Comparison of ENCODE assay signal across 11 mouse cellular contexts in genomic region chr16:30047421-30047831, GRCm38 (mm10). TPM values are rescaled to one million over a fixed set of nuclear protein-coding genes. Genes with fewer than 3 reads are reported as not detected.
A peak's percentile ranks its signal among the peaks of the same experiment; 100 is the strongest.
DNase-seq lines count a peak whose midpoint lies in the region; ATAC-seq and TF ChIP-seq lines count a peak whose summit lies in the region.
"Had no signal": no experiment of that assay in that cellular context is flagged by ENCODE, and none has a peak within 500 bp of the region (broad histone marks: within the 10 kb centered on the region; RNA-seq: fewer than 3 reads in every experiment).

No protein-coding gene starts in this region.

- H3K27ac ChIP-seq in embryonic facial prominence, embryonic 14.5 days (replicated peaks; ENCODE audit: low read depth, low read length) = no peak overlapping the region
- H3K27ac ChIP-seq in embryonic facial prominence, embryonic 10.5 days (replicated peaks) = no peak overlapping the region
- peak overlapping the region; percentile 61; the same call in 1 of the 2 replicates for H3K27ac ChIP-seq in lung, postnatal 0 days (ENCODE audit: low read length)
- no peak overlapping the region for H3K27ac ChIP-seq in gastrocnemius, adult 2 months
- H3K27ac ChIP-seq: midbrain, embryonic 10.5 days had no signal

- peaks cover 9% of the 10 kb centered on the region; the same call in 1 of the 2 replicates for H3K4me1 ChIP-seq in embryonic facial prominence, embryonic 14.5 days (ENCODE audit: control insufficient read depth, insufficient read depth, low read length)
- peaks cover 39% of the 10 kb centered on the region for H3K4me1 ChIP-seq in embryonic facial prominence, embryonic 10.5 days
- H3K4me1 ChIP-seq in lung, postnatal 0 days (ENCODE audit: insufficient read depth, low read depth, low read length) = no peaks in the 10 kb centered on the region; the same call in 1 of the 2 replicates

- H3K9me3 ChIP-seq in embryonic facial prominence, embryonic 14.5 days (ENCODE audit: control insufficient read depth, low read length) = no peaks in the 10 kb centered on the region
- H3K9me3 ChIP-seq in embryonic facial prominence, embryonic 10.5 days = no peaks in the 10 kb centered on the region
- no peaks in the 10 kb centered on the region for H3K9me3 ChIP-seq in lung, postnatal 0 days (ENCODE audit: low read length)
- H3K9me3 ChIP-seq: midbrain, embryonic 10.5 days had no signal

- intact Hi-C loops in gastrocnemius, adult 2 months (cut with DNase I) = no loop called here

- no peak overlapping the region for H3K9ac ChIP-seq in embryonic facial prominence, embryonic 14.5 days (ENCODE audit: low read depth, low read length)
- no peak overlapping the region for H3K9ac ChIP-seq in lung, postnatal 0 days (replicated peaks; ENCODE audit: low read depth)

- H3K4me3 ChIP-seq in embryonic facial prominence, embryonic 14.5 days (ENCODE audit: low read depth, low read length) = no peak overlapping the region
- H3K4me3 ChIP-seq in embryonic facial prominence, embryonic 10.5 days = no peak overlapping the region
- no peak overlapping the region for H3K4me3 ChIP-seq in lung, postnatal 0 days (ENCODE audit: low read depth, low read length)
- no peak overlapping the region for H3K4me3 ChIP-seq in gastrocnemius, adult 2 months
- H3K4me3 ChIP-seq: midbrain, embryonic 10.5 days had no signal

- DNase-seq in embryonic facial prominence, embryonic 14.5 days (ENCODE audit: low spot score) = no peak
- DNase-seq in embryonic facial prominence, embryonic 10.5 days (ENCODE audit: low spot score) = no peak
- DNase-seq in lung, adult 18-20 months = peak; percentile 45 to 72
- DNase-seq in lung, postnatal 14 days = no peak
- peak; percentile 86 for DNase-seq in lung, postnatal 0 days (ENCODE audit: low spot score)
- no peak for DNase-seq in layer of hippocampus, postnatal 25 days (ENCODE audit: extremely low spot score in 1 of 2, low spot score in 1 of 2)
- DNase-seq in embryo, embryonic 9.5 days (ENCODE audit: extremely low spot score) = no peak
- no peak for DNase-seq in gastrocnemius, adult 2 months
- DNase-seq: cerebellum, adult 2 months; right cerebral cortex, postnatal 25 days had no signal

- H3K27me3 ChIP-seq in embryonic facial prominence, embryonic 14.5 days (replicated peaks; ENCODE audit: control insufficient read depth, insufficient read depth, low read length) = no peaks in the 10 kb centered on the region
- H3K27me3 ChIP-seq in embryonic facial prominence, embryonic 10.5 days (replicated peaks; ENCODE audit: low read depth, poor library complexity, severe bottlenecking) = peaks cover 46% of the 10 kb centered on the region
- no peaks in the 10 kb centered on the region for H3K27me3 ChIP-seq in lung, postnatal 0 days (replicated peaks; ENCODE audit: insufficient read depth, low read length)

- no peak for TF ChIP-seq EP300 in lung, postnatal 0 days (IDR thresholded peaks at IDR 0.05)

- WGBS in embryonic facial prominence, embryonic 14.5 days = 43% methylated on average over 11 of the region's 11 CpGs
- 50% methylated on average over 11 of the region's 11 CpGs for WGBS in embryonic facial prominence, embryonic 10.5 days
- WGBS in lung, postnatal 0 days = 35% methylated on average over 11 of the region's 11 CpGs

- TF ChIP-seq CTCF in lung, postnatal 0 days (IDR thresholded peaks at IDR 0.05) = no peak
- TF ChIP-seq CTCF in gastrocnemius, adult 2 months (IDR thresholded peaks at IDR 0.05) = no peak

- no peaks in the 10 kb centered on the region for H3K36me3 ChIP-seq in embryonic facial prominence, embryonic 14.5 days (ENCODE audit: control insufficient read depth, insufficient read depth, low read length)
- no peaks in the 10 kb centered on the region for H3K36me3 ChIP-seq in embryonic facial prominence, embryonic 10.5 days (replicated peaks)
- no peaks in the 10 kb centered on the region for H3K36me3 ChIP-seq in lung, postnatal 0 days (ENCODE audit: insufficient read depth, low read length)
- H3K36me3 ChIP-seq: midbrain, embryonic 10.5 days had no signal

- H3K4me2 ChIP-seq in embryonic facial prominence, embryonic 14.5 days (ENCODE audit: low read depth, low read length) = no peak overlapping the region
- H3K4me2 ChIP-seq in lung, postnatal 0 days (replicated peaks; ENCODE audit: low read depth, low read length) = peak overlapping the region; percentile 27; the same call in 1 of the 2 replicates

- 0 out of 2 replicates have a peak, but pooled peaks have one; percentile 26 for ATAC-seq in embryonic facial prominence, embryonic 14.5 days (ENCODE audit: low read depth)
- peak; percentile 92 for ATAC-seq in lung, postnatal 0 days

RNA-seq across cellular contexts. Expression of gene Hes1, which starts 16.8 kb away (rescaled TPM):
- 49.8 and 53.5 TPM in 2 replicates for polyA plus RNA-seq in embryonic facial prominence, embryonic 14.5 days (2014; fragmentation: Nextera tagmentation; extraction: Ambion mirVana)
- polyA plus RNA-seq in embryonic facial prominence, embryonic 10.5 days (2016; fragmentation: Nextera tagmentation; extraction: Ambion mirVana) = 43.3 and 47.2 TPM in 2 replicates
- 89.1 and 93.9 TPM in 2 replicates for polyA plus RNA-seq in lung, postnatal 0 days (2015; fragmentation: Nextera tagmentation; extraction: Ambion mirVana)
- 10 to 100 TPM; 18.0 to 24.2 TPM for total RNA-seq in layer of hippocampus, postnatal 25 days (2021)
- total RNA-seq in gastrocnemius, adult 2 months (2021) = 10 to 100 TPM in 1 of 2 experiments, 1 to 10 TPM in 1; 9.5 to 11.1 TPM

Comparison
In these comparisons a context has a peak if more than half of its experiments do, and no peak if none do; other contexts are left out.
1. DNase-seq: peak in lung, adult 18-20 months (2 of 2) and lung, postnatal 0 days (single experiment); none in embryonic facial prominence, embryonic 14.5 days (single experiment), embryonic facial prominence, embryonic 10.5 days (single experiment), lung, postnatal 14 days (single experiment), layer of hippocampus, postnatal 25 days (0 of 2), embryo, embryonic 9.5 days (single experiment) and gastrocnemius, adult 2 months (single experiment).